Mouse (Mus musculus): Measurements from ENCODE around the gene Clec2g.

DNA sequence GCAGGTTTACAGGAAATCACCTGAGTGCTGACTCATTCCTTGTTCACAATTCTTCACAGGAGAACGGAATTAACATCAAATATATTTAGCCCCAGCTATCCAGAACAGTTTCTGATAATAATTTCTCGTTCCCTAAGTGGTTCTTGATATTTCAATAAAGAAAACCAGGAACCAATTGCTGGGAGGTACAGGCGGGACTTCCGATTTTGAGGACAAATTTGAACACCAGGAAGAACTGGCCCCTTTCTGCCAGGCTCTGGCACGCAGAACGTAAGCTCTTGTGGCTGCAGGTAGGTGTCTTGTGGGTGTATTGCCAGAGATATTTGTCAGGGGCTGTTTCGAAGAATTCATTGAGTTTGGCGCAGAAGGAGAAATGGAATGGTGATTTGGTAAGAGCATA lies 74.4 kb downstream of the Clec2g start:
- TF ChIP-seq CTCF (IDR thresholded peaks at IDR 0.05; ENCODE audit: low read depth, low read length): no peak
- TF ChIP-seq GATA1 (IDR thresholded peaks at IDR 0.05; ENCODE audit: borderline replicate concordance, low read length): no peak
- TF ChIP-seq POLR2AphosphoS5 (IDR thresholded peaks at IDR 0.05; ENCODE audit: insufficient replicate concordance, low read depth, low read length): no peak
- no peak for TF ChIP-seq TAL1 (conservative IDR thresholded peaks at IDR 0.05; ENCODE audit: low read depth, low read length)

Data from G1E (cell line).